Mouse (Mus musculus): ENCODE measurements around the gene Slc35b1. TPM values are rescaled to one million over a fixed set of nuclear protein-coding genes. Genes with fewer than 3 reads are reported as not detected.

Slc35b1 gene
- polyA plus RNA-seq, 1 experiment: 48.5 TPM

GRCm38 (mm10) chr11:95340664-95341063, 43.8 kb upstream of the Slc35b1 start:
- Histone ChIP-seq H3K4me3 (ENCODE audit: control insufficient read depth, low read depth, low read length) (no peak overlapping the region), H3K27me3 (ENCODE audit: control insufficient read depth, insufficient read depth, low read length) (no peaks in the 10 kb centered on the region)

DNA sequence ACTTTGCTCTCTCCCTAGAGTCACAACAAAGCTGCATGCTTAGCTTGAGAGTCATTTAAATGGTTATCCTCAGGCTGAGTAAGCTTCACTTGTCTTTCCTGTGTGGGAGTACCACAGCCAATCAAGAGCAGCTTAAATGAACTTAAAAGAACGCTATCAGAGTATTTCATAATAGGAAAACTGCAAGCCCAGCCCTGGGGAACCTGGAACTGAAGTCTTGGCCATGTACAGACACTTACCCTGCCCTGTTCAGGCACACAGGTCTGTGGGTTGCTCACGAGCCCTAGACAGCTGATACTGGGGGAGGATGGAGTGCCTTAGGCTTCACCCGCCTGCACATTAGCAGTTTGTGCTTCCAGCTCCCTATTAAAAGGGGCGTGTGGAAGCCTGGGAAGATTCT, 41.3 kb upstream of the Slc35b1 start:
- H3K36me3 ChIP-seq (ENCODE audit: control insufficient read depth, insufficient read depth, low read length): peaks cover 1% of the 10 kb centered on the region; the same call in 1 of the 2 replicates
- H3K4me1 ChIP-seq (ENCODE audit: control insufficient read depth, insufficient read depth, low read length): no peaks in the 10 kb centered on the region
- TF ChIP-seq CTCF (IDR thresholded peaks at IDR 0.05; ENCODE audit: control insufficient read depth, insufficient read depth, insufficient replicate concordance, low read depth, low read length): no peak
- no peak for TF ChIP-seq POLR2A (IDR thresholded peaks at IDR 0.05; ENCODE audit: control insufficient read depth, low read depth, low read length)
- H3K27ac ChIP-seq (ENCODE audit: control insufficient read depth, insufficient read depth, low read depth, low read length): no peak overlapping the region
- no peak overlapping the region for H3K4me3 ChIP-seq (ENCODE audit: control insufficient read depth, low read depth, low read length)
- no peaks in the 10 kb centered on the region for H3K27me3 ChIP-seq (ENCODE audit: control insufficient read depth, insufficient read depth, low read length)

More at GRCm38 (mm10) chr11:95340664-95341063, 43.8 kb upstream of the Slc35b1 start:
- H3K36me3 ChIP-seq (ENCODE audit: control insufficient read depth, insufficient read depth, low read length): no peaks in the 10 kb centered on the region
- H3K27ac ChIP-seq (ENCODE audit: control insufficient read depth, insufficient read depth, low read depth, low read length): no peak overlapping the region
- TF ChIP-seq CTCF (IDR thresholded peaks at IDR 0.05; ENCODE audit: control insufficient read depth, insufficient read depth, insufficient replicate concordance, low read depth, low read length) (no peak), POLR2A (IDR thresholded peaks at IDR 0.05; ENCODE audit: control insufficient read depth, low read depth, low read length) (no peak)
- peaks cover 7% of the 10 kb centered on the region for H3K4me1 ChIP-seq (ENCODE audit: control insufficient read depth, insufficient read depth, low read length)

GRCm38 (mm10) chr11:95344181-95344580, 40.3 kb upstream of the Slc35b1 start:
- Histone ChIP-seq H3K36me3 (ENCODE audit: control insufficient read depth, insufficient read depth, low read length) (peaks cover 1% of the 10 kb centered on the region; the same call in 1 of the 2 replicates), H3K27me3 (ENCODE audit: control insufficient read depth, insufficient read depth, low read length) (no peaks in the 10 kb centered on the region), H3K27ac (ENCODE audit: control insufficient read depth, insufficient read depth, low read depth, low read length) (no peak overlapping the region), H3K4me3 (ENCODE audit: control insufficient read depth, low read depth, low read length) (no peak overlapping the region), H3K4me1 (ENCODE audit: control insufficient read depth, insufficient read depth, low read length) (no peaks in the 10 kb centered on the region)
- TF ChIP-seq CTCF (IDR thresholded peaks at IDR 0.05; ENCODE audit: control insufficient read depth, insufficient read depth, insufficient replicate concordance, low read depth, low read length) (no peak), POLR2A (IDR thresholded peaks at IDR 0.05; ENCODE audit: control insufficient read depth, low read depth, low read length) (no peak)

- Histone ChIP-seq H3K36me3 (ENCODE audit: control insufficient read depth, insufficient read depth, low read length) (peaks cover 1% of the 10 kb centered on the region; the same call in 1 of the 2 replicates), H3K27me3 (ENCODE audit: control insufficient read depth, insufficient read depth, low read length) (no peaks in the 10 kb centered on the region), H3K27ac (ENCODE audit: control insufficient read depth, insufficient read depth, low read depth, low read length) (no peak overlapping the region), H3K4me3 (ENCODE audit: control insufficient read depth, low read depth, low read length) (no peak overlapping the region), H3K4me1 (ENCODE audit: control insufficient read depth, insufficient read depth, low read length) (no peaks in the 10 kb centered on the region)
- TF ChIP-seq CTCF (IDR thresholded peaks at IDR 0.05; ENCODE audit: control insufficient read depth, insufficient read depth, insufficient replicate concordance, low read depth, low read length) (no peak), POLR2A (IDR thresholded peaks at IDR 0.05; ENCODE audit: control insufficient read depth, low read depth, low read length) (no peak)
Measured at GRCm38 (mm10) chr11:95350289-95350688, 34.2 kb upstream of the Slc35b1 start.

DNA sequence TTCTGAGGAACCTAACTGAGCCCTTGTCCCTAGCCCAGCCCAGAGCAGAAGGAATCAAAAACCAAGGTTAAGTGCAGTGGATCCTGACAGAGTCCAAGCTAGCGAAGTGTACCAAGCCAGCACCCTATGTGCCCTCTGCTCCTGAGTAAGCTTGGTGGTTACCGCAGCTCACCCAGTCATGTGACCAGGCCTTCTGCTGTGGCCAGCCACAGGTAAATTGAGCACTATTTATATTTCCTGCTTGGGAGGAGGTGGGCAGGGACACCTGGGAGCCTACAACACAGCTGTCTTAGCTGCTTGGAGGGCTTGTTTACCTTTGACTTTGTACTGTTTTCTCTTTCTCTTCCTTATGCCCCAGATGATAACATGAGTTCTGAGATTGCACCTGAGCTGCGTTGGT, 33.5 kb upstream of the Slc35b1 start:
- no peaks in the 10 kb centered on the region for H3K27me3 ChIP-seq (ENCODE audit: control insufficient read depth, insufficient read depth, low read length)
- H3K36me3 ChIP-seq (ENCODE audit: control insufficient read depth, insufficient read depth, low read length): peaks cover 1% of the 10 kb centered on the region; the same call in 1 of the 2 replicates
- TF ChIP-seq POLR2A (IDR thresholded peaks at IDR 0.05; ENCODE audit: control insufficient read depth, low read depth, low read length) (no peak), CTCF (IDR thresholded peaks at IDR 0.05; ENCODE audit: control insufficient read depth, insufficient read depth, insufficient replicate concordance, low read depth, low read length) (no peak)
- H3K4me1 ChIP-seq (ENCODE audit: control insufficient read depth, insufficient read depth, low read length): no peaks in the 10 kb centered on the region
- no peak overlapping the region for H3K27ac ChIP-seq (ENCODE audit: control insufficient read depth, insufficient read depth, low read depth, low read length)
- no peak overlapping the region for H3K4me3 ChIP-seq (ENCODE audit: control insufficient read depth, low read depth, low read length)

GRCm38 (mm10) chr11:95352686-95353085, 31.8 kb upstream of the Slc35b1 start:
- no peaks in the 10 kb centered on the region for H3K4me1 ChIP-seq (ENCODE audit: control insufficient read depth, insufficient read depth, low read length)
- H3K36me3 ChIP-seq (ENCODE audit: control insufficient read depth, insufficient read depth, low read length): no peaks in the 10 kb centered on the region
- H3K27me3 ChIP-seq (ENCODE audit: control insufficient read depth, insufficient read depth, low read length): no peaks in the 10 kb centered on the region
- no peak overlapping the region for H3K4me3 ChIP-seq (ENCODE audit: control insufficient read depth, low read depth, low read length)
- H3K27ac ChIP-seq (ENCODE audit: control insufficient read depth, insufficient read depth, low read depth, low read length): no peak overlapping the region
- TF ChIP-seq CTCF (IDR thresholded peaks at IDR 0.05; ENCODE audit: control insufficient read depth, insufficient read depth, insufficient replicate concordance, low read depth, low read length): no peak
- TF ChIP-seq POLR2A (IDR thresholded peaks at IDR 0.05; ENCODE audit: control insufficient read depth, low read depth, low read length): no peak

DNA sequence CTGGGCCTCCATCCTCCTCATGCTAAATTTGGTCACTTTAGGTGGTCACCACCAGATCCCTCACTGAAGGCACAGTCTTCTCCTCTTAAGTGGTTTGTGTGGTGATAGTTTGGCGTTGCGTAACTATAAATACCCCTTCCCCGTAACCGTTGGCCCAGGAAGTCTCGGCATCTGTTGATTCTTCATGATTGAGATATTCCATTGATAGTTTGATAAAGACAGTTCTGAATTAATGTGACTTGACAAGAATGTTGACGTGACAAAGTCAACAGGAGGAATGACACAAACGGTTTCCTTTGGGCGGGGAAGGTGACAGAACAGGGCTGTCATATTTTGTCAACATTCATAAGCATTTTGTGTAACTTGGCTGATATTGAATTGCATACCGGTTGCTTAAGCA, 31.3 kb upstream of the Slc35b1 start:
- Histone ChIP-seq H3K27ac (ENCODE audit: control insufficient read depth, insufficient read depth, low read depth, low read length) (no peak overlapping the region), H3K4me3 (ENCODE audit: control insufficient read depth, low read depth, low read length) (no peak overlapping the region), H3K4me1 (ENCODE audit: control insufficient read depth, insufficient read depth, low read length) (no peaks in the 10 kb centered on the region), H3K27me3 (ENCODE audit: control insufficient read depth, insufficient read depth, low read length) (no peaks in the 10 kb centered on the region), H3K36me3 (ENCODE audit: control insufficient read depth, insufficient read depth, low read length) (no peaks in the 10 kb centered on the region)
- TF ChIP-seq POLR2A (IDR thresholded peaks at IDR 0.05; ENCODE audit: control insufficient read depth, low read depth, low read length) (no peak), CTCF (IDR thresholded peaks at IDR 0.05; ENCODE audit: control insufficient read depth, insufficient read depth, insufficient replicate concordance, low read depth, low read length) (no peak)
